Mouse (Mus musculus): Measurements from ENCODE around the gene Ndufa4. TPM values are rescaled to one million over a fixed set of nuclear protein-coding genes. Genes with fewer than 3 reads are reported as not detected.
"Not testable (repeated sequence)": the region's sequence is repeated elsewhere in the genome, so short reads cannot be mapped to it uniquely, and the experiment has no call there.

Ndufa4 gene
- polyA plus RNA-seq, 1 experiment from 2014 or later = 885 TPM

- Histone ChIP-seq H3K4me1 (ENCODE audit: control insufficient read depth, insufficient read depth, low read length) (peaks cover 6% of the 10 kb centered on the region; the same call in 1 of the 2 replicates), H3K9ac (ENCODE audit: low read length) (peak overlapping the region; percentile 86), H3K4me3 (ENCODE audit: low read depth, low read length) (peak overlapping the region; percentile 89), H3K9me3 (ENCODE audit: control insufficient read depth, low read length) (no peaks in the 10 kb centered on the region), H3K27ac (replicated peaks; ENCODE audit: low read depth, low read length) (no peak overlapping the region), H3K4me2 (ENCODE audit: low read depth, severe bottlenecking) (peak overlapping the region; percentile 54), H3K36me3 (ENCODE audit: control insufficient read depth, insufficient read depth, low read length) (0 out of 2 replicates have a peak, but pooled peaks cover 3% of the 10 kb centered on the region), H3K27me3 (ENCODE audit: control insufficient read depth, insufficient read depth, low read length) (no peaks in the 10 kb centered on the region)
- ATAC-seq (ENCODE audit: insufficient number of reproducible peaks, low FRiP score, low TSS enrichment, low read depth) (no peak), DNase-seq (ENCODE audit: low spot score) (peak; percentile 25)
- 34% methylated on average over 7 of the region's 7 CpGs for WGBS
Measured at GRCm38 (mm10) chr6:11908170-11908569, 873 bp upstream of the Ndufa4 start.

GRCm38 (mm10) chr6:11906890-11907268 is 418 bp downstream of the Ndufa4 start:
- peaks cover 6% of the 10 kb centered on the region; the same call in 1 of the 2 replicates for H3K4me1 ChIP-seq (ENCODE audit: control insufficient read depth, insufficient read depth, low read length)
- H3K4me3 ChIP-seq (ENCODE audit: low read depth, low read length) = peak overlapping the region; percentile 89
- H3K4me2 ChIP-seq (ENCODE audit: low read depth, severe bottlenecking) = peak overlapping the region; percentile 54
- H3K36me3 ChIP-seq (ENCODE audit: control insufficient read depth, insufficient read depth, low read length) = 0 out of 2 replicates have a peak, but pooled peaks cover 3% of the 10 kb centered on the region
- ATAC-seq (ENCODE audit: insufficient number of reproducible peaks, low FRiP score, low TSS enrichment, low read depth) (peak; percentile 16; the same call in 1 of the 2 replicates), DNase-seq (ENCODE audit: low spot score) (no peak)
- peak overlapping the region; percentile 86 for H3K9ac ChIP-seq (ENCODE audit: low read length)
- H3K27me3 ChIP-seq (ENCODE audit: control insufficient read depth, insufficient read depth, low read length) = no peaks in the 10 kb centered on the region
- no peak overlapping the region; the same call in 1 of the 2 replicates for H3K27ac ChIP-seq (replicated peaks; ENCODE audit: low read depth, low read length)
- 2% methylated on average over 5 of the region's 5 CpGs for WGBS
- H3K9me3 ChIP-seq (ENCODE audit: control insufficient read depth, low read length) = no peaks in the 10 kb centered on the region

GRCm38 (mm10) chr6:11900809-11901310 is 6.4 kb downstream of the Ndufa4 start:
- DNase-seq (ENCODE audit: low spot score) = no peak
- H3K36me3 ChIP-seq (ENCODE audit: control insufficient read depth, insufficient read depth, low read length) = 0 out of 2 replicates have a peak, but pooled peaks cover 3% of the 10 kb centered on the region
- no peak overlapping the region for H3K4me3 ChIP-seq (ENCODE audit: low read depth, low read length)
- H3K4me1 ChIP-seq (ENCODE audit: control insufficient read depth, insufficient read depth, low read length) = no peaks in the 10 kb centered on the region
- H3K27ac ChIP-seq (replicated peaks; ENCODE audit: low read depth, low read length) = no peak overlapping the region
- no peaks in the 10 kb centered on the region for H3K9me3 ChIP-seq (ENCODE audit: control insufficient read depth, low read length)
- no peak overlapping the region for H3K4me2 ChIP-seq (ENCODE audit: low read depth, severe bottlenecking)
- no peak overlapping the region for H3K9ac ChIP-seq (ENCODE audit: low read length)
- H3K27me3 ChIP-seq (ENCODE audit: control insufficient read depth, insufficient read depth, low read length) = no peaks in the 10 kb centered on the region
- WGBS = 92% methylated on average over 4 of the region's 4 CpGs
- no peak for ATAC-seq (ENCODE audit: insufficient number of reproducible peaks, low FRiP score, low TSS enrichment, low read depth)

DNA sequence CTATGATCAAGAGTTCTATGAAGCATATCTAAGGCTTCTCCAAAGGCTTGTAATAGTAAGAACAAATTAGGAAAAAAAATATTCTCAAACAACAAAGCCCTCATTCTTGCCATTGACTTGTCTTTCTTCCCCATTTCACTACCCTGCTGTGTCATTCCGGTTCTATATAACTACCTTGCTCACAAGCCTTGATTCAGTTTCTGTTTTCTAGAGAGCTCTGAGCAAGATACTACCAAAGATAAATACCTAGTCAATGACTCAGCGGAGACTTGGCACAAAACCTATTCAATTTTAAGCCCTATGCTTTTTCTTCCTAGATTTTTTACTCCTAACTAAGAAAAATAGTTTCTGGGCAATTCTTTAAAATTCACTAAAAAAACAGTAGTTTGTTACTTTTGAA is 31.9 kb downstream of the Ndufa4 start:
- not testable (repeated sequence) for H3K4me3 ChIP-seq (ENCODE audit: low read depth, low read length); H3K36me3 ChIP-seq (ENCODE audit: control insufficient read depth, insufficient read depth, low read length); H3K4me2 ChIP-seq (ENCODE audit: low read depth, severe bottlenecking); H3K9ac ChIP-seq (ENCODE audit: low read length); DNase-seq (ENCODE audit: low spot score); H3K27me3 ChIP-seq (ENCODE audit: control insufficient read depth, insufficient read depth, low read length); H3K9me3 ChIP-seq (ENCODE audit: control insufficient read depth, low read length); H3K4me1 ChIP-seq (ENCODE audit: control insufficient read depth, insufficient read depth, low read length); H3K27ac ChIP-seq (replicated peaks; ENCODE audit: low read depth, low read length); ATAC-seq (ENCODE audit: insufficient number of reproducible peaks, low FRiP score, low TSS enrichment, low read depth)
- no CpG with 5 or more reads among the region's 2 CpGs for WGBS

Other genes starting within 250 kb of the Ndufa4 start
- gene Phf14, start 312 bp upstream of the Ndufa4 start, polyA plus RNA-seq (2014; fragmentation: Nextera tagmentation; extraction: Ambion mirVana) = 97.0 and 98.6 TPM in 2 replicates

Measured in limb, embryonic 11.5 days (tissue).